ENCODE assay signal across 13 mouse cellular contexts in genomic region chr5:91869791-91870190, GRCm38 (mm10).
"Had no signal": no experiment of that assay in that cellular context is flagged by ENCODE, and none has a peak within 500 bp of the region (broad histone marks: within the 10 kb centered on the region; RNA-seq: fewer than 3 reads in every experiment).

No protein-coding gene starts in this region.

- H3K27ac ChIP-seq: kidney, embryonic 15.5 days; limb, embryonic 12.5 days; liver, embryonic 13.5 days; lung, embryonic 15.5 days; midbrain, embryonic 15.5 days; stomach, postnatal 0 days had no signal

- DNase-seq: kidney, adult 2 months; kidney, postnatal 14 days; layer of hippocampus, postnatal 36 days; liver; liver, embryonic 13.5 days; liver, postnatal 0 days; thymus, adult 18-20 months; thymus, postnatal 14 days had no signal

- H3K9me3 ChIP-seq: kidney, embryonic 15.5 days; limb, embryonic 12.5 days; liver, embryonic 13.5 days; lung, embryonic 15.5 days; midbrain, embryonic 15.5 days had no signal

- H3K4me3 ChIP-seq: kidney, embryonic 15.5 days; limb, embryonic 12.5 days; liver, embryonic 13.5 days; lung, embryonic 15.5 days; midbrain, embryonic 15.5 days had no signal

- H3K4me1 ChIP-seq: kidney, embryonic 15.5 days; lung, embryonic 15.5 days; midbrain, embryonic 15.5 days had no signal

- ATAC-seq: liver, postnatal 0 days; midbrain, embryonic 15.5 days had no signal

- H3K36me3 ChIP-seq: kidney, embryonic 15.5 days; limb, embryonic 12.5 days; liver, embryonic 13.5 days; lung, embryonic 15.5 days; midbrain, embryonic 15.5 days had no signal

- H3K9ac ChIP-seq: kidney, embryonic 15.5 days; limb, embryonic 12.5 days; liver, embryonic 13.5 days; liver, postnatal 0 days; lung, embryonic 15.5 days; midbrain, embryonic 15.5 days had no signal

- H3K27me3 ChIP-seq: kidney, embryonic 15.5 days; limb, embryonic 12.5 days; liver, embryonic 13.5 days; lung, embryonic 15.5 days; midbrain, embryonic 15.5 days had no signal

- H3K4me2 ChIP-seq: kidney, embryonic 15.5 days; limb, embryonic 12.5 days; liver, embryonic 13.5 days; lung, embryonic 15.5 days; midbrain, embryonic 15.5 days had no signal
